Mouse (Mus musculus) urinary bladder, postnatal 14 days (tissue): ENCODE measurements around the gene Zc3h6.
"Not testable (repeated sequence)": the region's sequence is repeated elsewhere in the genome, so short reads cannot be mapped to it uniquely, and the experiment has no call there.

Experiments used
- DNase-seq: peaks from one replicate; pipeline ENCODE4 v3.0.0; 2021; ENCODE audit warnings: low spot score

Gene Zc3h6

DNA sequence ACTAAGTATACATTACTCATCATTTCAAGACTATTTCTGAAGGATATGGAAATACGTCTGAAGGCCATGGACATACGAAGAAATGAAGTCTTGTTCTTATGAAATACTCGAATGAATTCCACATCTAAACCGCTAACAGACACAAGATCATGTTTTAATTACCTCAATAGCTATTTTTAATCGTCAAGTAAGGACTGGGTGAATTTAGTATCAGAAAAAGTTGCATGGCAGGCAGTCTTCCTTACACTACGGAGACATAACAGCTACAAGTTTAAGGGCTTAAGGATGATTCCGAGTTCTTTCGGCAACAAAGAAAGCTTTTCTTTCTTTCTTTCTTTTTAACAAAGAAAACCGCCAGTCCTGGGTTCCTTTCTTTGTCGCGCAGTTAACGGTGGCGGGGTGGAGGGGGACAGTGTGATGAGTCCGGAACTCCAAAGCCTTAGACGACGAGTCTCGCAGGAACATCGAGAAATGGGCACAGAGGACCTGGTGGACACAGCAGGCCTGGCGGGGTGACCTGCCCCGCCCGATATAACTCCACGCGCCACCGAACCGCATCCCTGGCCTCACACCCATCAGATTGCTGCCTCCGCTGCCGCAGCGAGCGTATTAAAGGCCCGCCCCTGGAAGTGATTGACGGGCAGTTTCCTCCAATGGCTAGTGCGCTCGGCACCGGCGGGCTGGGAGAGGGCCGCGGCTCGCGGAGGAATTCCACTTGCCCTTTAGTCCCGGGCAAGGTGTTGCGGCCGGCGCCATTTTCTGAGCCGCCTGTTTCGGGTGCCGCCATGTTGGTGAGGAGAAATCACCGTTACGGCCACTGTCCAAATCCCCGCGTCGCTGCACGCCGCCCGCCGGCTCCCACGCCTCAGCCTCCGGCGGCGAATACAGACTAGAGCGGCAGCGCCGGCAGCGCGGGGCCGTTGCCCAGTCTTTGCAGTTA, at the start of gene Zc3h6:
Zc3h6 (plus strand) TSS at position 762 of the 940 bp plus-strand sequence.
- peak; percentile 99 for DNase-seq

DNA sequence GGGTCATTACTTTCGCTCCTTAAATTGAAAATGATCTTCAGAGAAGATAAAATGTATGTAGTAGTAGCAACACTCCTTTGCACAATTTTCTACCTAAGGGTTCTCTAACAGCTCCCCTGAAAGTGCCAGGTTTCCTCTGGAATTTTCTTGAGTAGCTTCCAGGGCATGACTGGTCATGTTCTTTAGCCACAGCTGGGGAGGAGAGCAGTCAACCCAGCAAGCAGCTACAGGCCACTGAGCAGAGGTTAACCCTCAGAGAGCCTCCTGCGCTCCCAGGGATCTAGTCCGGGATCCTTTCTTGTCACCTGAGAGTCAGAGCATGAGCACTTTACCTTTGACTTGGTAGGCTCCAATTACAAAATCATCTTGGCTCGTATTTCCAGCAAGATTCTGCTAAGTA, 42.4 kb upstream of the Zc3h6 start:
- no peak for DNase-seq

DNA sequence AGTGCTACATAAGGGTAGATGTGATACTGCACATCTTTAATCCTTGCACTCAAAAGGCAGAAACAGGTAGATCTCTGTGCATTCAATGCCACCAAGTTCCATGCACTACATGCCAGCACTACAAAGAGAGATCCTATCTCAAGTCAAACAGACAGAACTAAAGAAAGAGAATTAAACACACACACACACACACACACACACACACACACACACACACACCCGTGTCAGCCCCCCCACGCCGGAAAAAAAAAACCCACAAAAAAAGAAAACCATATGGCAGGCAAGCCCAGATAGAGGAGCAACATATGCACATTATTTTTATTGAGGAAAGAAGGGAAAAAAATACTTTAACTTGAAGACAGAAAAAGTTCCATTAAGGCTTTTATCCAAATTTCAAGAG, 38.8 kb upstream of the Zc3h6 start:
- DNase-seq = no peak

DNA sequence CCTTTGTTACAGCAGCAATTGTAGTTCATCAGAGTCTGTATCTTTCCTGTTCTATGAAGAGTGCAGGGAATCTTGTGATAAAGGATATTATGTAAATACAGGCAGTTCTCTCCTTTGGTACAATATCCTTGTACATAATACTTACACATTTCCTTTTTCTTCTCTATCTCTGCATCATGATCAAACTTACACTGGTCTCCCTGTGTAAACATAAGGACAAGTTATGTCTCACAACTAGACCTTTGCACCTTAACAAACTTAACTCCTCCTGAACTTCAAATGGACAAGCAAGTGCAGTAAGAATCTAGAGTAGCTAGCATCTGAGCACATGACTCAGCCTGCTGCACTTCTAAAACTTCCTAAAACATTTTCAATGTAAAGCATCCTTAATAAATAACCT, 36.5 kb upstream of the Zc3h6 start:
- DNase-seq = no peak

DNA sequence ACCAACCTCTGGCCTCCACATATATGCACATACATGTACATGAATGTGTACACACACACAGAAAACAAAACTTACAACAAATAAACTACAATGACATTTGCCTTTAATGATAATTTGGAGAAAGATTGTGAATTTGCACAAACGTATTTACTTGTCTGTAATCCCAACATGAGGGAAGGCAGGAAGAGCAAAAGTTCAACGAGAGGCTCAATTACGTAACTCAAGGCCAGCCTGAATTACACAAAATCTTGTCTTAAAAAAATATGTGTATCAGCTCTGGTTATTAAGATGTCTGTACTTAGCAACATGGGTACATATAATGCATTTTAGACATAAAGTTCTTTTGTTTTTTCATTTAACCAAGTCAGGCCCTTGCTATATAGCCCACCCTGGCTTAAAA, 30.9 kb upstream of the Zc3h6 start:
- no peak for DNase-seq

DNA sequence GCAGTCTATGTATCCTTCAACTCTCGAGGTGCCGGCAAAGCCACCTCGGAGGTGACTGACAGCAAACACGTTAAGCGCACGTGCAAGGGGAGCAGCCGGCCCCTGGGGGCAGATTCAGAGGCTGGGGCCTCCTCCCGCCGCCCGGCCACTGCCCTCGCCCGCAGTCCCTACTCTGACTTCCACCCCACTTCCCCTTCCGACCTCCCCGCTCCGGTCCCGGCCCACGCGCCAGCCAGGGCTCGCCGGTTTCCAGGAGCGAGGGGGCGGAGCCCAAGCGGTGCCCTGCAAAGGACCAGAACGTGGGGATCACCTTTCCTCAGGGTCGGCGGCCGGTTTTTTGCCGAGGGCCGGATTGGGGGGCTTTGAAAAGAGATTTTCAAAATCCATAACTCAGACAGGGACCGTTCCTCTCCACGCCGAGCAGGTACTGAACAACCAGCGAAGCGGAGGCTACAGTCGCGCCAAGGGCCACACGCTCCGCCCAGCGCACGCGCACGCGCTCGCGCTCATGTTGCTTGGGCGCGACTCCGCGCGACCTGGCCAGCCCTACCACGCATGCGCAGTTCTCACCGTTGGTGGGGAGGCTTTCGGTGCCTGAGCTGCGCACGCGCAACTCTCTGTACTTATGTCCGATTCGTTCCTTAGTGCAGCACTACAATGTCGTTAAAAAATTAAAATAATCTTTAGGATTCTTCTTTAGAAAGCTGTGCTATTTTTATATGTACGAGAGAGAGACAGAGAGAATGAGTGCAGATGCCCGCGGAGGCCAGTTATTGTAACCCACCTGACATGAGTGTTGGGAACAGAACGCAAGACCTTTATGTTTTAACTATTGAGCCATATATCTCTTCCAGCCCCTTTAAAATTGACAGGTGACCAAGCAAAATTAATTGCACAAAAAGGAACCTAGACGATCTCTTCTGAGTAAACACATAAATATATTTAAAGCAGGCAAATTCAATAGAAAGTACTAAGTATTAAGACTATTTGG, 23.4 kb upstream of the Zc3h6 start, which contains the start of gene Zc3h8:
Zc3h8 (minus strand) TSS at position 540 of the 991 bp plus-strand sequence.
- peak; percentile 97 for DNase-seq

DNA sequence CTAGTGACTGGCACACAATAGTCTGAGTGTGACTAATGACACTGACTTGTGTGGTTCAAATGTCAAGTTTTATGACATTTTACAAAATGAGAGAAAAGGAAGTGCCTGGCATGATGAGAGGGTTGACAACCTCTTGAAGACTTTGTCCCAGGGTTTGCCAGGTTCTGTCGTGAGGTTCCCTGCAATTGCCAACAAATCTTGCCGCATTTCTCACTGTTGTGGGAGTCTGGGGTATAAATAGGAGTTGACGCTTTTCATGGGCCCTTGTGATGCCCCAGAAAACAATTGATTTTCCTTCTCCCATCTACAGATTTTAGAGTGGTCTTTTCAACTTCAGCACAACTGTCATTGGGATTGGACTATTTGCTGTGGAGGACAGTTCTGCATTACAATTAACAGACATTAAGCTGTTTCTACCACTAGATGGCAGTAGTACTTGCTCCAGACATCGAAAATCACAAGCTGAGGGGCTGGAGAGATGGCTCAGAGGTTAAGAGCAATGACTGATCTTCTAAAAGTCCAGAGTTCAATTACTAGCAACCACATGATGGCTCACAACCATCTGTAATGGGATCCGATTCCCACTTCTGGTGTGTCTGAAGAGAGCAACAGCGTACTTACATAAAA, 19.1 kb upstream of the Zc3h6 start:
- no peak for DNase-seq

DNA sequence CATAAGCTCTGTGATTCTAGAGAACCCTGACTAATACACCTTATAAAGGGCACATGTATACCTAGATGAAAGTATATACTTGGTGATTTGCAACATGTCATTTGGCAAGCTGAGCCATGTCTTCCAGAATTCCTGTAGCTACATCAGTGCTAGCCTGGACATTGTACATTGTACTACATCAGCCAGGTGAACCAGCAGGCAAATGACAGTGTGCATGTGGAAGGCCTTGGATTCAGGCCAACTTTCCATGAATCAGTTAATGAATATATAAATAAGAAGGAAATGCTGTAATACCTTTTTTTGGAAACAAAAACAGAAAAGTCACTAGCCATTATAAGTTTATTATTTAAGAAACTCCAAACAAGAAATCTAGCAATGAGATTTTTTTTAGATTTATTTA, 13.0 kb upstream of the Zc3h6 start:
- no peak for DNase-seq

DNA sequence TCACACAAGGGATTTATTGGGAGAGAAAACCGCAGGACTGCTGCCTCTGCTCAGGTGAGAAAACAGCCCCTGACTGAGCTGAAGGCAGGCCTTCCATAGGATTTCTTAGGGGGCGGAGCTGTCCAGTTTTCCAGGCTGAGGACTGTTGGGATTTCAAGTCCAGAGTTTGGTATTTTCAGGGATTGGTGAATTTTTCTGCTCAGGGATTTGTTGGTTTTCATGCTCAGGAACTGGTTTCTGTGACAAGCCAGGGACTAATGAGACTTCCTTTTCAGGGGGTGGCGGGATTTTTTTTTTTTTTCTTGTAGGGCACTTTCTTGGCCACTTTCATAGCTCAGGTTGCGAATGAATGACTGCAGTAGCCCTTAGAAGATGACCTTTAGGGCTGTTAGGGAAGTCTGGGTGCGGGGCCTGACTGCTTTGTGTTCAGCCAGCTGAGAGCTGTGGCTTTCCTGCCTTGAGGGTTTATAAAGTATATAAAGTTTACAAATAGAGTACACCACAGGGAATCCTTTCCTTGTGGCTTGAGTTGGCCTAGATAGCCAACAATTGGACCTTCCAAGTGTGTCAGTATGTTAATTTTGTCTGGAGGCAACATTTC, 1.6 kb upstream of the Zc3h6 start:
- no peak for DNase-seq

DNA sequence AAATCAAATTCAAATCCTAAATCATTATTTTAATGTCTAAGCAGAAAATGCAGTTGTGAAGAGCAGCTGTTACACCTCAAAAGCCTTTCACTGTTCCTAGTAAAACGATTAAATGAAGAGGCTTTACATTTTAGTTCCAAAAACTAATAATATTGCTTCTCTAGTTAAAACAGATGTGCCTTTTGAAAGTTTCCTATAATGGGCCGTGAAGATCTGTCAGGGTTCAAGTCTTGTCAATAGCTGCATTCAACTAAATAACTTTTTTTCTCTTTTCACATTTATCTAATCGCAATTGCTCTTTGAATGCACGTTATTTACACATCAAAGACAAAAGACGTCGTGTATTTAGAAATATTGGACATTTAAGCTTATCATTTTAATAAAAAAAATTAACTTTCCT, 966 bp upstream of the Zc3h6 start:
- no peak for DNase-seq

DNA sequence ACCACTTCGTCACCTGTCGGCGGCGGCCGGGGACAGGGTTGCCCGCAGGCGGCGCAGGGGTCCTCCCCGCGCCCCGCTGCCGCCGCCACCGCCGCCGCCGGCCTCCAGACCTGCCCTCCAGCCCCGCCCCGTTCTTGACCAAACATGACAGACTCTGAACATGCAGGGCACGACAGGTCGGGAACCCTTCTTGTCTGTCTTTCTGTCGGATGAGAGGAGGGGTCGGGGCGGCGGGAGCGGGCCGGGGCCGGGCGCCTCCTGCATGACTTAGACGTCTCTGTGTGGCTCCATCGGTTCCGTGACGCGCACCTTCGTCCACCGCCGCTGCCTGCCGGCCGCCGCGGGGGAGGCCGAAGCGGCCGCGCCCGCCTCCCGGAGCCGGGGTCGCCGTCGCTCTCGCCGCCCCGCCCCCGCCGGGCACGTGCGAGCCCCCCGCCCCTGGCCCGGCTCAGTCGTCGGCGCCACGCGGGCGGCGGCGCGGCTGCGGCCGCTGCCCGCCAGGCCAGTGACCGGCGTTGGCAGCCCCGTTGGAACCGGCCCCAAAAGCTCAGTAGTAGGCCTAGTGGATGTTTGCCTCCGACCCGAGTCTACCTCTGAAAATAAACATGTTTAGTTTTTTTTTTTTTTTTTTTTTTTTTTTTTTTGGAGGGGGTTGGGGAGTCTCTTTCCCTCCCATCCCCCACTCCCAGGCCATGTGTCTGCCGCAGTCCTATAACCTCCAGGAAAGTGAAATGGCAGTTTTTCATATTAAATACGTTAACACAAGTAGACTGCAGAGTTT, 649 bp downstream of the Zc3h6 start, which contains the start of gene Gm10762:
Gm10762 (minus strand) TSS at position 65 of the 781 bp plus-strand sequence.
- DNase-seq = peak; percentile 83

DNA sequence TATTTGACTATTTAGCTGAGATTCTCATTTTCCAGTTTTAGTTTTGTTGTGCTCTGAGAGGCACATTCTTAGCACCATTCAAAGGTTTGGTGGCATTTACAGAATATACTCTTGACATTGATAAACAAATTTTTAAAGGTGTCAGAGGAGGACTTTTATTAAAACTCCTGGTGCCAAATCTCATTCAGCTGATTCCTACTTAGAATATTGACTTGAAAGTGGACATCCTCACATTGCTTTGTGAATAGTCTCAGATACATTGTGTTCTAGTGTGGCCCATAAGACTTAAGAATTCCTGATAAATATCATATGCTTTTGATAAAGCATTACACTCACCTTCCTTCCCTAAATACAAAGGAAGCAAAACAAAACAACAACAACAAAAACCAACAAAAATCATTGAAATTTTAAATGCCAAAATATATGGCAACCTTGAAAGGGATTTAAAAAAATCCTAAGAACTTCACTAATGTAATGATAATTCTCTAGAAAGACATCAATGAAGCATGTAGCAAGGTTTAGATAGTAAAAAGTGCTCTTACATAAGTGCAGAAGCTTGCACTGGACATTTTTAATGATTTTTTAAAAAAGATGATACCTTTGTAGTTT, 1.4 kb downstream of the Zc3h6 start:
- no peak for DNase-seq

DNA sequence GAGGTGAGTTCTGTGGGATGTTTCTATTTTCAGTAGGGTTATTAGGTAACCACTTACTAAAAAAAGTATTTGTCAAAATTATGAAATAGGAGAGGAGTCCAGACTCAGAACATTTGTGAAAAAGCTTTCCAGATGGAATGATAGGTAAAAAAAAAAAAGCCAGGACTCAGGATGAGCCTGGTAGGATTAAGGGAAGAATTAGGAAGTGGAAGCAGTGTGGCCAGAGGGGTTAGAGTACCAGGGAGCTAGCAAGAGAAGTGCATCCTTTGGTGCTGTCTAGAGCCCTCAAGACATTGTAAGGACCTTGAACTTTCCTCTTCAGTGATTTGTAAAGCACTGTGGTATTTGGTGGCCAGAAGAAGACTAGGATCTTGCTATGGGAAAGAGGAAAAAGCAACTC, 5.1 kb downstream of the Zc3h6 start:
- DNase-seq = no peak

DNA sequence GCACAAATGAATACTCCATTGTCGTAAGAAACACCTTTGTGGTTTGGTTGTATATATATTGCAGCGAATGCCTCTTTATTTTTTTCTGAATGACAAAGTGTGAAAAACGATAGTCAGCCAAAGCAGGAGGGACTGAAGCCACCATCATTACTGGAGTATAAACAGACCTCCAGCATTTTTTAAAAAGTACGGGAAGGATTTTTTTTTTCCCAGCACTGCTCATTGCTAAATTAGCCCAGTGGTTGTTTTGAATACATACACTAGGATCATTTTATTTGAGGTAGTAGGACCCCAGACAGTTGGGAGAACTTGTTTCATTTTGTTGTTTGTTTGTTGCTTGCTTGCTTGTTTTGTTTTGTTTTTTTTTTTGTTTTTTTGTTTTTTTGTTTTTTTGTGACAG, 8.4 kb downstream of the Zc3h6 start:
- no peak for DNase-seq

DNA sequence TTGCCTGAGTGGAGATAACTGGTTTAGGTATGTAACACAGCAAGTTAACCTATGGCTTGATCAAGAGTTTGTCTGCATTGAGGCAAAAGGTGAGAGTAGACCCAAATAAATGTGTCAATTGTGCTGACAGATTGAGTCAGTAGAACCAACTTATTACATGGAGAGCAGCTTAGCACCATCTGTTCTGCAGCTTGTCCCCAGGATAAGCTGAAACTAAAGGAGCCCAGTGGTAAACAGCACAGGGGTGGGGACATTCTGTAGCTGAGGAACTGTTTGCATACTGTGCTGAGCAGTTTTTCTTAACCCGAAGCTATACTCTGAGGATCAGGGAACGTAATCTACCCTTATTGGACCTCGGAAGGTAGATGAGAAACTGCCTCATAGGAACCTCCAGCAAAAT, 17.5 kb downstream of the Zc3h6 start:
- no peak for DNase-seq

DNA sequence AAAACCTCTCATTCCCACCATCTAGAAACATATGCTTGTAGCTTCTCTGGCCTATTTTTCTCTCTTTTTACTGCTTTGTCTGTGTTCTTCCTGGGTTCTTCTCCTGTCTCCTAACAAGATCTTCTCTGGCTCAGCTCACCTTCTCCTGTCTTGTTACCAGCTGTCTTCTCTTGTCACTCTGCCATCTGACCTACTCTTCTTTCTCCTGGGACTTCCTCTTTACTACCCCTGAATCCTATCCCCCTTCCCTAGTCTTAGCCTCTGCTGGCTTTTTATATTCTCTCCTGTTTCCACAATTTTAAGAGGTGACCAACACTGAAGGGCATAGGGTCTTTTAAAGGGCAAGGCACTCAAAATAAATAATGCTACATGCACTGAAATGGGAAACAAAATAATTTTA, 37.7 kb downstream of the Zc3h6 start:
- no peak for DNase-seq

DNA sequence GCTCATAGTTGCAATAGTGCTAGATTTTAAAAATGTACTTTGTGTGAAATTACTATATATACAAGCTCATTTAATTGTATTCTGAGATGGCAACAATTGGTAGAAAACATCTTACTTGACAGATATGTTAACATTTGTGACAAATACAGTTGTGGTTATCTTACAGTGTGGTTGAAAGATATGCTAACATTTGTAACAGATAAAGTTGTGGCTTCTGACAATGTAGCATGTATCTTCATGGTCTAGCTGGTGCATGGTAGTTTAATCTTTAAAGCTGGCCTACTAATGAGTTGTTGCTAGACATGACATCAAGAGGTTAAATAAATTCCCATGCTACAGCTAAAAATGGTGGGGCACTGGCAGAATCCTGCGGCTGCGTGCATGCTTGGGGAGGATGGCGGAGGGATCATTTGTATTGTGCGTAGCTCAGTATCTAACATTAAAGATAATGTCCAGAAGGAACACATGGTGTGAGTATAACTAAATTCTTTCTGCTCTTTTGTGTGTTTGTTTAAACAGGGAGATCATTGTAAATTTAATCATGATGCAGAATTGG, 39.1 kb downstream of the Zc3h6 start:
- no peak for DNase-seq

DNA sequence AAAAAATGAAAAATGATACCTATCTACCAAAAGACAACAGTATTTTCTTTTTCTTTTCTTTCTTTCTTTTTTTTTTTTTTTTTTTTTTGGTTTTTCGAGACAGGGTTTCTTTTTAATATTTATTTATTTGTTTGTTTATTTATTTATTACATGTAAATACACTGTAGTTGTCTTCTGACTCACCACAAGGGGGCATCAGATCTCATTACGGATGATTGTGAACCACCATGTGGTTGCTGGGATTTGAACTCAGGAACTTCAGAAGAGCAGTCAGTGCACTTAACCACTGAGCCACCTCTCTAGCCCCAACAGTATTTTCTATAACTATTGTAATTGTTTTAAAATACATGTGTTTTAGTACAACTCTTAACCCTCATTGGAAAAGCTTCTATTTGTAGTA, 41.7 kb downstream of the Zc3h6 start:
- not testable (repeated sequence) for DNase-seq

DNA sequence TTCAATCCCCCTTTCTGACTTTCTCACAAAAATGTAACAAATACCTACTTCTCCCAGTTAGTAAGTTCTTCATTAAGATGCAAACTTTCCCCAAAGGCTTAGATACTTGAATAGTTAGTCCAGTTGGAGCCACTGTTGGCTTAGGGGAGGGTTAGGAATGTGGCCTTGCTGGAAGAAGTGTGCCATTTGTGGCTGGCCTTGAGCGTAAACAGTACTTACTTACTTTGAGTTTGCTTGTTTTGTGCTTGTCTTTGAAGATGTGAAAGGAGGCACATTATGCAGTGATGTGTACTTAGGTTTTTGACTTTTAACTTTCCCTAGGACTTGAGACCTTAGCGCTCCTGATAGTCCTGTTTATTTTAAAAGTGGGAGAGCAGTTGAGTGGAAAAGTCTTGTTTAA, 52.9 kb downstream of the Zc3h6 start:
- no peak for DNase-seq

DNA sequence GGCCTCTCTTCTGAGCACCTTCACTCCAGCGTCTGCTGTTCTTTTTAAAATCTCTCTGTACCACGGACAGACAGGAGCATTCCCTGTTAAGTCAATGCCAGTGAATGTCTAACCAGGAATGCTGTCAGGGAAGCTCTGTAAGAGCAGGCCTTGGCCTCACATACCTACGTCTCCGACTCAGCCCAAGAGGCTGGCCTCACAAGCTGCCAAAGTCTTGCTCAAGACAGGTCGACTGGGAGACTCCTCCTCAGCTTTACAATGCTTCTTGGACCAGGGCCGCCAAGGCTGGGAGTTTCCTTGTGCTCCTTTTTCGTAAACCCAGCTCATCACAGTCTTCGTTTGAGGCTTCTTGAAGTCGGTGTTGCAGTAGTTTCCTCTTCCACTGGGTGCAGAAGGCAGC, 57.6 kb downstream of the Zc3h6 start:
- peak; percentile 33 for DNase-seq
